Mouse (Mus musculus) layer of hippocampus, adult 2 months (tissue): ENCODE measurements around the gene Tmc5. TPM values are rescaled to one million over a fixed set of nuclear protein-coding genes. Genes with fewer than 3 reads are reported as not detected.

Experiments used
- DNase-seq, 2 experiments: peaks; one replicate each; pipeline ENCODE4 v3.0.0; 2022; ENCODE audit warnings: low spot score in 2 of 2
- H3K27ac ChIP-seq: fragments of 200-600 bp; 2 replicates; pipeline ENCODE4 v1.8.1; 2022
- H3K4me3 ChIP-seq: fragments of 200-600 bp; 2 replicates; pipeline ENCODE4 v1.8.1; 2022; ENCODE audit warnings: mild to moderate bottlenecking
- CTCF ChIP-seq: fragments of 200-600 bp; conservative IDR thresholded peaks from 2 replicates; pipeline ENCODE4 v1.8.1; 2022; ENCODE audit warnings: antibody characterized with exemption, mild to moderate bottlenecking, moderate library complexity
- total RNA-seq, 2 experiments: library from RNA; stranded (reverse); gene quantifications; 2 replicates each; pipeline ENCODE4 v1.2.3; 2021

The Tmc5 gene
- total RNA-seq, 2 experiments from 2014 or later, result 0.32 to 0.69 TPM

- DNase-seq, result no peak
- no peak for TF ChIP-seq CTCF
- no peak overlapping the region for H3K4me3 ChIP-seq
- H3K27ac ChIP-seq, result no peak overlapping the region
These were observed 110.1 kb downstream of the Tmc5 start for GRCm38 (mm10) chr7:118707216-118707615.

GRCm38 (mm10) chr7:118708002-118708401 lies 110.9 kb downstream of the Tmc5 start:
- DNase-seq, result no peak
- no peak for TF ChIP-seq CTCF
- Histone ChIP-seq H3K27ac (no peak overlapping the region), H3K4me3 (no peak overlapping the region)

- no peak for TF ChIP-seq CTCF
- Histone ChIP-seq H3K4me3 (no peak overlapping the region), H3K27ac (no peak overlapping the region)
- DNase-seq, result no peak
These were observed 113.7 kb downstream of the Tmc5 start for GRCm38 (mm10) chr7:118710776-118711175.

- peak within 1 kb of the TSS; percentile 83 for H3K27ac ChIP-seq
- H3K4me3 ChIP-seq, result peak within 1 kb of the TSS; percentile 70
- DNase-seq, result peak; percentile 92 to 99
- peak; percentile 38 for TF ChIP-seq CTCF
These were observed 115.4 kb downstream of the Tmc5 start, which contains the start of gene Ccp110 for GRCm38 (mm10) chr7:118712228-118713173. TSS of gene Ccp110 (plus strand) at chr7:118712552.

- H3K4me3 ChIP-seq, result no peak overlapping the region
- DNase-seq, result no peak
- no peak for TF ChIP-seq CTCF
- peak overlapping the region; percentile 83 for H3K27ac ChIP-seq
These were observed 117.8 kb downstream of the Tmc5 start for GRCm38 (mm10) chr7:118714873-118715272.

- peak overlapping the region; percentile 77 for H3K27ac ChIP-seq
- H3K4me3 ChIP-seq, result no peak overlapping the region
- no peak for DNase-seq
- no peak for TF ChIP-seq CTCF
These were observed 121.0 kb downstream of the Tmc5 start for GRCm38 (mm10) chr7:118718066-118718465.

GRCm38 (mm10) chr7:118723927-118724326 lies 126.8 kb downstream of the Tmc5 start:
- no peak for TF ChIP-seq CTCF
- Histone ChIP-seq H3K27ac (no peak overlapping the region), H3K4me3 (no peak overlapping the region)
- DNase-seq, result no peak

Other genes starting within 250 kb of the Tmc5 start
- gene Syt17, start 149.1 kb upstream of the Tmc5 start, total RNA-seq, result 10 to 100 TPM; 96.0 to 98.3 TPM
- gene Itpripl2, start 105.3 kb upstream of the Tmc5 start, total RNA-seq, result 1 to 10 TPM; 3.1 to 3.8 TPM
- gene Coq7, start 63.9 kb upstream of the Tmc5 start, total RNA-seq, result 10 to 100 TPM; 35.3 to 35.4 TPM
- gene Tmc7, start 12.6 kb upstream of the Tmc5 start, total RNA-seq, result 10 to 100 TPM; 15.0 to 16.8 TPM
- gene Gde1, start 108.5 kb downstream of the Tmc5 start, total RNA-seq, result 100 to 1,000 TPM; 204 to 214 TPM
- 10 to 100 TPM; 41.5 to 50.3 TPM for gene Ccp110, start 115.3 kb downstream of the Tmc5 start, total RNA-seq
- 10 to 100 TPM; 58.5 to 65.1 TPM for gene Vps35l, start 142.9 kb downstream of the Tmc5 start, total RNA-seq